Mouse (Mus musculus) brown adipose tissue, adult 24 weeks (tissue): ENCODE measurements around the gene Gse1. TPM values are rescaled to one million over a fixed set of nuclear protein-coding genes. Genes with fewer than 3 reads are reported as not detected.

ENCODE experiments used
- H3K27ac ChIP-seq: fragments of 200-500 bp; replicated peaks from 2 replicates; pipeline ENCODE4 v1.5.1; 2012; ENCODE audit warnings: low read depth, mild to moderate bottlenecking, low read length
- H3K4me1 ChIP-seq: fragments of 200-500 bp; 2 replicates; pipeline ENCODE4 v1.6.1; 2012; ENCODE audit warnings: low read length, mixed read lengths; ENCODE audit not compliant: control insufficient read depth, insufficient read depth, insufficient read length
- H3K4me3 ChIP-seq: fragments of 200-500 bp; 2 replicates; pipeline ENCODE4 v1.5.1; 2012; ENCODE audit warnings: low read depth, mild to moderate bottlenecking, low read length, moderate library complexity; ENCODE audit not compliant: insufficient read depth
- polyA plus RNA-seq: library from polyadenylated mRNA; stranded (reverse); fragments of >200 nt; gene quantifications from 2 replicates; pipeline ENCODE4 v1.2.4, GENCODE M21; 2012; ENCODE audit not compliant: missing spikeins, insufficient read depth, insufficient read length

The Gse1 gene
- polyA plus RNA-seq, 1 experiment, result 9.9 TPM

- no peak overlapping the region for H3K27ac ChIP-seq
- no peak overlapping the region for H3K4me3 ChIP-seq
- H3K4me1 ChIP-seq, result peaks cover 5% of the 10 kb centered on the region
These were observed 16.3 kb downstream of the Gse1 start for GRCm38 (mm10) chr8:120244553-120244952.

GRCm38 (mm10) chr8:120247618-120248017 is 19.4 kb downstream of the Gse1 start:
- no peak overlapping the region for H3K4me3 ChIP-seq
- H3K27ac ChIP-seq, result no peak overlapping the region
- peaks cover 8% of the 10 kb centered on the region for H3K4me1 ChIP-seq

- Histone ChIP-seq H3K4me1 (peaks cover 8% of the 10 kb centered on the region), H3K27ac (peak overlapping the region; percentile 22), H3K4me3 (no peak overlapping the region)
These were observed 19.8 kb downstream of the Gse1 start for GRCm38 (mm10) chr8:120248031-120248430.

GRCm38 (mm10) chr8:120248451-120248850 is 20.2 kb downstream of the Gse1 start:
- H3K27ac ChIP-seq, result peak overlapping the region; percentile 22
- H3K4me3 ChIP-seq, result no peak overlapping the region
- H3K4me1 ChIP-seq, result peaks cover 9% of the 10 kb centered on the region

- H3K27ac ChIP-seq, result no peak overlapping the region
- H3K4me1 ChIP-seq, result peaks cover 13% of the 10 kb centered on the region; the same call in 1 of the 2 replicates
- no peak overlapping the region for H3K4me3 ChIP-seq
These were observed 21.6 kb downstream of the Gse1 start for GRCm38 (mm10) chr8:120249800-120250336.

GRCm38 (mm10) chr8:120250750-120251410 is 22.6 kb downstream of the Gse1 start:
- Histone ChIP-seq H3K4me1 (peaks cover 13% of the 10 kb centered on the region; the same call in 1 of the 2 replicates), H3K27ac (no peak overlapping the region), H3K4me3 (no peak overlapping the region)

- H3K27ac ChIP-seq, result no peak overlapping the region
- H3K4me3 ChIP-seq, result no peak overlapping the region
- peaks cover 13% of the 10 kb centered on the region; the same call in 1 of the 2 replicates for H3K4me1 ChIP-seq
These were observed 23.3 kb downstream of the Gse1 start for GRCm38 (mm10) chr8:120251411-120252035.

GRCm38 (mm10) chr8:120253626-120254025 is 25.4 kb downstream of the Gse1 start:
- Histone ChIP-seq H3K4me3 (no peak overlapping the region), H3K4me1 (peaks cover 11% of the 10 kb centered on the region; the same call in 1 of the 2 replicates), H3K27ac (no peak overlapping the region)

GRCm38 (mm10) chr8:120255406-120255987 is 27.2 kb downstream of the Gse1 start:
- H3K4me3 ChIP-seq, result no peak overlapping the region
- H3K4me1 ChIP-seq, result peaks cover 5% of the 10 kb centered on the region; the same call in 1 of the 2 replicates
- no peak overlapping the region for H3K27ac ChIP-seq

- Histone ChIP-seq H3K4me3 (no peak overlapping the region), H3K27ac (no peak overlapping the region), H3K4me1 (peaks cover 5% of the 10 kb centered on the region; the same call in 1 of the 2 replicates)
These were observed 28.7 kb downstream of the Gse1 start for GRCm38 (mm10) chr8:120256958-120257357.

- Histone ChIP-seq H3K27ac (no peak overlapping the region), H3K4me3 (no peak overlapping the region)
These were observed 30.9 kb downstream of the Gse1 start for GRCm38 (mm10) chr8:120259206-120259605.

GRCm38 (mm10) chr8:120260677-120261076 is 32.4 kb downstream of the Gse1 start:
- peaks cover 7% of the 10 kb centered on the region for H3K4me1 ChIP-seq
- no peak overlapping the region for H3K4me3 ChIP-seq
- H3K27ac ChIP-seq, result no peak overlapping the region

More at GRCm38 (mm10) chr8:120259206-120259605, 30.9 kb downstream of the Gse1 start:
- H3K4me1 ChIP-seq, result no peaks in the 10 kb centered on the region

- H3K4me1 ChIP-seq, result peaks cover 11% of the 10 kb centered on the region
- H3K4me3 ChIP-seq, result no peak overlapping the region
- no peak overlapping the region for H3K27ac ChIP-seq
These were observed 33.3 kb downstream of the Gse1 start for GRCm38 (mm10) chr8:120261338-120262120.

GRCm38 (mm10) chr8:120263879-120264278 is 35.6 kb downstream of the Gse1 start:
- no peak overlapping the region for H3K27ac ChIP-seq
- no peak overlapping the region for H3K4me3 ChIP-seq
- peaks cover 16% of the 10 kb centered on the region for H3K4me1 ChIP-seq
